Mouse (Mus musculus): Measurements from ENCODE around the gene Lefty1. TPM values are rescaled to one million over a fixed set of nuclear protein-coding genes. Genes with fewer than 3 reads are reported as not detected.
A peak's percentile ranks its signal among the peaks of the same experiment; 100 is the strongest.
"Not testable (repeated sequence)": the region's sequence is repeated elsewhere in the genome, so short reads cannot be mapped to it uniquely, and the experiment has no call there.

Gene Lefty1
- polyA plus RNA-seq, 1 experiment from 2014 or later = 0.14 TPM

GRCm38 (mm10) chr1:180936610-180937398, 2.0 kb downstream of the Lefty1 start:
- not testable (repeated sequence) for H3K27ac ChIP-seq; H3K36me3 ChIP-seq (ENCODE audit: inconsistent target); H3K4me3 ChIP-seq (ENCODE audit: inconsistent target); H3K79me2 ChIP-seq (ENCODE audit: inconsistent target)
- 31% methylated on average over 25 of the region's 41 CpGs for WGBS (ENCODE audit: missing documents)

- not testable (repeated sequence) for H3K36me3 ChIP-seq (ENCODE audit: inconsistent target); H3K4me3 ChIP-seq (ENCODE audit: inconsistent target); H3K27ac ChIP-seq; H3K79me2 ChIP-seq (ENCODE audit: inconsistent target)
- WGBS (ENCODE audit: missing documents) = 88% methylated on average over 6 of the region's 13 CpGs
Measured at GRCm38 (mm10) chr1:180937631-180938030, 2.8 kb downstream of the Lefty1 start.

DNA sequence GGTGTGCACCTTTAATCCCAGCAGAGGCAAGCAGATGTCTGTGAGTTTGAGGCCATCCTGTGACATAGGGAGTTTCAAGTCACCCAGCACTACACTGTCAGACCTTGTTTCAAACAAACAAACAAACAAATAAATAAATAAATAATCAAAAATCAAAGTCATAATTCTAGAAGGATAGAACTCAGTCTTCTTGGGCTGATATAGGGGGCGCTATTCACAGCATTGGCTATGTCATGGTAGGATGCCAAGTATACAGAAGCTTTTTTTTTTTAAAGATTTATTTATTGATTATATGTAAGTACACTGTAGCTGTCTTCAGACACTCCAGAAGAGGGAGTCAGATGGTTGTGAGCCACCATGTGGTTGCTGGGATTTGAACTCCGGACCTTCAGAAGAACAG, 4.0 kb downstream of the Lefty1 start:
- not testable (repeated sequence) for H3K36me3 ChIP-seq (ENCODE audit: inconsistent target); H3K27ac ChIP-seq; H3K4me3 ChIP-seq (ENCODE audit: inconsistent target)
- WGBS (ENCODE audit: missing documents) = 85% methylated on average over 2 of the region's 2 CpGs
- peaks cover 12% of the 10 kb centered on the region for H3K79me2 ChIP-seq (ENCODE audit: inconsistent target)

DNA sequence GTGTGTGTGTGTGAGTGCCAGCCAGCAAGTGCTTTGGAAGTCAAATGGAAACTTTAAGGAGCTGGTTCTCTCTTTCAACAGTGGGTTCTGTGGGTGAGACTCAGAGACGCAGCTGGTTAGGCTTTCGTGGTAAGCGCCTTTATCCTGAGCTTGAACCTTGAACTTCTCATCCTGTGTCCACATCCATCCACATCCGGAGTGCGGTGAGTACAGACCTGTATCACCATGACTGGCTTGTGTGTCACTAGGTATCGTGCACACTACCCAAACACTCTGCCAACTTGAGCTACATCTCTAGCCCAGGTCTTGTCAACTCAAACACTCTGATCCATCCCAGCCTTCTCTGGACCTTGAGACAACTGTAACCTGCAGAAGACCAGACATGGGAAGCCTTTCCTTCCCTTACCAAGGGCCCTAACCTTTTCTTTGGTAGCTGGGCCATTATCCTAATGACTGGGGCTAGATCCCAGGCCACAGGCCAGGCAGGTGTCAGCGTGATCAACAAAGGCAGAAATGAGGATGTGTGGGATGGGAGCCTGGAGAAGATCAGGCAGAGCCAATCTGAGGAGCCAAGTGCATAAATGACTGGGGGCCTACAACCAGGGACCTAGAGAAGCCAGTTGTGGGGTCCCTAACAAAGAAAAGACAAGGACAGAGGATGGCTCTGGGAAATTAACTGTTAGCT, 6.1 kb downstream of the Lefty1 start:
- Histone ChIP-seq H3K36me3 (ENCODE audit: inconsistent target) (no peaks in the 10 kb centered on the region), H3K79me2 (ENCODE audit: inconsistent target) (peaks cover 20% of the 10 kb centered on the region), H3K27ac (no peak overlapping the region), H3K4me3 (ENCODE audit: inconsistent target) (no peak overlapping the region)
- WGBS (ENCODE audit: missing documents) = 81% methylated on average over 7 of the region's 7 CpGs

DNA sequence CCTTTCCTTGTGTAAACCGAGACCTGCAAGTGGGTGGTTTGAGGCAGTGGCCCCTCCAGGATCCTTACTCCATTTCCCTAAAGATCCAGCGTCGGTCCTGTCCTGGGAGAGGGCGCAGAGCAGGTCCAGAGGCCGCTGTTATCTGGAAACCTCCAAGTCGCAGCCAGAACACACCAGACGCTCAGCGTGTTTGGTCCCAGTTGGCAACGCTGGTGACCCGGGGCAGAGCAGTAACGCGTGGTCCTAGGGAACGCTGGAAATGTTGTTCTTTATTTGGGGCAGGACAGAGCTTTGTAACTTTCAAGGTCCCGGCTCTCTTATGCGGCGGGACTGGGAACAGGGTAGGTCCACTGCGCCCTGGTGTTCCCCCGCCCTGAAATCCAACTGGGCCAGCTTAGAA, 6.9 kb downstream of the Lefty1 start:
- peaks cover 26% of the 10 kb centered on the region for H3K79me2 ChIP-seq (ENCODE audit: inconsistent target)
- peak overlapping the region; percentile 69 for H3K4me3 ChIP-seq (ENCODE audit: inconsistent target)
- H3K27ac ChIP-seq = peak overlapping the region; percentile 33; the same call in 1 of the 2 replicates
- 16% methylated on average over 18 of the region's 18 CpGs for whole genome bisulfite sequencing (ENCODE audit: missing documents)
- no peaks in the 10 kb centered on the region for H3K36me3 ChIP-seq (ENCODE audit: inconsistent target)

GRCm38 (mm10) chr1:180942166-180943031, 7.6 kb downstream of the Lefty1 start, which contains the start of gene Tmem63a:
Gene Tmem63a, plus strand, starts transcription at chr1:180942344.
- Histone ChIP-seq H3K4me3 (ENCODE audit: inconsistent target) (peak within 1 kb of the TSS; percentile 69), H3K79me2 (ENCODE audit: inconsistent target) (peaks cover 26% of the 10 kb centered on the region), H3K36me3 (ENCODE audit: inconsistent target) (no peaks in the 10 kb centered on the region), H3K27ac (peak within 1 kb of the TSS; percentile 55)
- under 1% methylated on average over 69 of the region's 73 CpGs for WGBS (ENCODE audit: missing documents)

GRCm38 (mm10) chr1:180943032-180943644, 8.3 kb downstream of the Lefty1 start:
- WGBS (ENCODE audit: missing documents) = 49% methylated on average over 9 of the region's 11 CpGs
- Histone ChIP-seq H3K36me3 (ENCODE audit: inconsistent target) (peaks cover 4% of the 10 kb centered on the region), H3K4me3 (ENCODE audit: inconsistent target) (peak overlapping the region; percentile 69), H3K27ac (peak overlapping the region; percentile 55), H3K79me2 (ENCODE audit: inconsistent target) (peaks cover 26% of the 10 kb centered on the region)

GRCm38 (mm10) chr1:180943896-180944295, 9.1 kb downstream of the Lefty1 start:
- 8% methylated on average over 1 of the region's 1 CpGs for WGBS (ENCODE audit: missing documents)
- Histone ChIP-seq H3K79me2 (ENCODE audit: inconsistent target) (peaks cover 26% of the 10 kb centered on the region), H3K4me3 (ENCODE audit: inconsistent target) (no peak overlapping the region), H3K36me3 (ENCODE audit: inconsistent target) (peaks cover 11% of the 10 kb centered on the region), H3K27ac (peak overlapping the region; percentile 36)

- peak overlapping the region; percentile 40 for H3K27ac ChIP-seq
- 18% methylated on average over 4 of the region's 4 CpGs for WGBS (ENCODE audit: missing documents)
- peaks cover 26% of the 10 kb centered on the region for H3K79me2 ChIP-seq (ENCODE audit: inconsistent target)
- peaks cover 18% of the 10 kb centered on the region for H3K36me3 ChIP-seq (ENCODE audit: inconsistent target)
- H3K4me3 ChIP-seq (ENCODE audit: inconsistent target) = no peak overlapping the region
Measured at GRCm38 (mm10) chr1:180944553-180944952, 9.7 kb downstream of the Lefty1 start.

DNA sequence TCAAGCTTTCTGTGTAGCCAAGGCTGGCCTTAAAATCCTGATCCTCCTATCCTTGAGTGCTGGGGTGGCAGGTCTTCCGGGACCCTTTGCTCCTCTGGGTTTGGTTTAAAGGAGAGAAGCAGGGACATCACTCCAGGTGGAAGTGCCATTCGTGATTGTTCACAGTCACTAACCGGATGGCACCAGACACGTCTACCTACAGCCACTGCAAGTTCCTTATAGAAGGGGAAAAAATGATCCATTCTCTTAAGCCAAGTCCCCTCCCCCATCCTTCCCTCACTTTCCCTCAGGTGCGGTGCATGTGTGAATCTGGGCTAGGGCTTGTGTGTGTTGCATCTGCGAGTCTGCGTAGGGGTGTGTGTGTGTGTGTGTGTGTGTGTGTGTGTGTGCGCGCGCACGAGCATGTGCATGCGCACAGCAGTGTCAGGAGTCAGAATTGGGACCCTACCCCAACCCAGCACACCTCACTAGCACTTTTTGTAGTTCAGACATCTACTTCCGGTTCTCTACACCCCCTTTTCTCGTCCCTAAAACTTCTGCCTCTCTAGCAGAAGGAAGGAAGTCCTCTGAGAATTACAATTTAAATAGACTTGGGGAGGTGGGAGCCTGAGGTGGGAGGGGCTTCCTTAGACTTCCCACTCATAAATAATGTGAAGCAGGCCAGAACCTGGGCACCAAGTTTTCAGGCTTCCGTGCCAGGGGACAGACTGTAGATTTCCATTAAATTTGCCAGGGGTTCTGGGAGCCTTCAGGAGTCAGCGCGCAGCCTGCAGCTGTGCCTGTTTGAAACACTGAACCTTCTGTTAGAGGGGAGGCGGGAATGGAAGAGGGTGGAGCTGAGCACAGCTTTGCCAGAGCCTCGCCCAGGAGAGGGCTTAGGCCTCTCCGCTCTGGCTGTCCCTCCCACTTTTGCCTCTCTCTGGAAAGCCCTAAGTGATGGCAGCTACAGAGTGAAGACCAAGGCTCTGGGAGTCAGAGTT, 10.5 kb downstream of the Lefty1 start:
- Histone ChIP-seq H3K27ac (peak overlapping the region; percentile 40), H3K4me3 (ENCODE audit: inconsistent target) (no peak overlapping the region)
- 18% methylated on average over 20 of the region's 20 CpGs for WGBS (ENCODE audit: missing documents)

GRCm38 (mm10) chr1:180946448-180946847, 11.6 kb downstream of the Lefty1 start:
- WGBS (ENCODE audit: missing documents) = 89% methylated on average over 5 of the region's 6 CpGs
- Histone ChIP-seq H3K79me2 (ENCODE audit: inconsistent target) (peaks cover 26% of the 10 kb centered on the region), H3K27ac (no peak overlapping the region), H3K4me3 (ENCODE audit: inconsistent target) (no peak overlapping the region), H3K36me3 (ENCODE audit: inconsistent target) (peaks cover 20% of the 10 kb centered on the region)

More for the DNA sequence above, 10.5 kb downstream of the Lefty1 start:
- Histone ChIP-seq H3K36me3 (ENCODE audit: inconsistent target) (peaks cover 20% of the 10 kb centered on the region), H3K79me2 (ENCODE audit: inconsistent target) (peaks cover 26% of the 10 kb centered on the region)

GRCm38 (mm10) chr1:180952085-180952746, 17.4 kb downstream of the Lefty1 start:
- Histone ChIP-seq H3K36me3 (ENCODE audit: inconsistent target) (peaks cover 41% of the 10 kb centered on the region), H3K79me2 (ENCODE audit: inconsistent target) (no peaks in the 10 kb centered on the region), H3K4me3 (ENCODE audit: inconsistent target) (no peak overlapping the region), H3K27ac (no peak overlapping the region)
- 92% methylated on average over 6 of the region's 6 CpGs for WGBS (ENCODE audit: missing documents)

GRCm38 (mm10) chr1:180952808-180953207, 18.0 kb downstream of the Lefty1 start:
- no peak overlapping the region for H3K4me3 ChIP-seq (ENCODE audit: inconsistent target)
- 81% methylated on average over 5 of the region's 5 CpGs for WGBS (ENCODE audit: missing documents)
- H3K79me2 ChIP-seq (ENCODE audit: inconsistent target) = no peaks in the 10 kb centered on the region
- no peak overlapping the region for H3K27ac ChIP-seq
- H3K36me3 ChIP-seq (ENCODE audit: inconsistent target) = peaks cover 43% of the 10 kb centered on the region
